In the genomic region with DNA sequence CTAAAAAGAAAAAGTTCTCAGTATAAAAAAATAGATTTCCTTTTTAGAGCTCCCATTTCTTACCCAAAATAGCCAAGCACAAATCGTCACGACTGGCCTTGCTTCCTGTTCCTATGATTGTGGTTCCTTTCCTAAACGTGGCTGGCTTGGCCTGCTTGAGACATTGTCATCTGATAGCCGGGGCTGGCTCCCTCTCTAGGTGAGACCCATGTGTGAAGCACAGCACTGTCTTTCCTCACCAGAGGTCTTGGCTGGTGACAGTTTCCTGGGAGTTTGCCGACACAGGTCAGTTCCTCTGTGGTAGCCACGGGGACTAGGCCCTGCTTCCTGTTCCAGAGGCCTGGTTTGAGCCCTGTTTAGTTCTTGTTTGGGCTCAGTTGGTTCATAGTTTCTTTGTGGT, we compare ENCODE assay signal across 8 mouse cellular contexts. TPM values are rescaled to one million over a fixed set of nuclear protein-coding genes. Genes with fewer than 3 reads are reported as not detected.
DNase-seq lines count a peak whose midpoint lies in the region; ATAC-seq lines count a peak whose summit lies in the region.

No protein-coding gene starts in this region.

- H3K4me3 ChIP-seq in kidney, embryonic 14.5 days (ENCODE audit: low read length): no peak overlapping the region
- H3K4me3 ChIP-seq in forebrain, embryonic 15.5 days: no peak overlapping the region

- DNase-seq in right cerebral cortex, adult 18-20 months: peak; percentile 66
- DNase-seq in right cerebral cortex, postnatal 4 days: no peak
- DNase-seq in gastrocnemius, postnatal 36 days: peak; percentile 40 to 50
- no peak for DNase-seq in urinary bladder, postnatal 10 days (ENCODE audit: low spot score)
- DNase-seq in cerebellum, adult 9-10 months: no peak

- no peaks in the 10 kb centered on the region for H3K9me3 ChIP-seq in kidney, embryonic 14.5 days (ENCODE audit: control insufficient read depth, low read length)
- H3K9me3 ChIP-seq in forebrain, embryonic 15.5 days: no peaks in the 10 kb centered on the region

- ATAC-seq in kidney, embryonic 14.5 days (ENCODE audit: low FRiP score, low TSS enrichment): no peak
- 0 out of 2 replicates have a peak, but pooled peaks have one; percentile 16 for ATAC-seq in megakaryocyte-erythroid progenitor cell, adult 5-6 weeks (replicated peaks; ENCODE audit: low FRiP score, low TSS enrichment, poor library complexity, severe bottlenecking)
- ATAC-seq in forebrain, embryonic 15.5 days (replicated peaks): no peak

- H3K9ac ChIP-seq in kidney, embryonic 14.5 days (ENCODE audit: low read depth, low read length): no peak overlapping the region
- no peak overlapping the region for H3K9ac ChIP-seq in forebrain, embryonic 15.5 days (replicated peaks)

- H3K4me2 ChIP-seq in kidney, embryonic 14.5 days (replicated peaks; ENCODE audit: low read depth, low read length): no peak overlapping the region
- no peak overlapping the region for H3K4me2 ChIP-seq in forebrain, embryonic 15.5 days (replicated peaks)

- intact Hi-C loops in gastrocnemius, postnatal 36 days (cut with DNase I): no loop called here

- WGBS in kidney, embryonic 14.5 days: 31% methylated on average over 6 of the region's 6 CpGs
- WGBS in forebrain, embryonic 15.5 days: 72% methylated on average over 6 of the region's 6 CpGs

- peak overlapping the region; percentile 30; the same call in 1 of the 2 replicates for H3K27ac ChIP-seq in kidney, embryonic 14.5 days (ENCODE audit: low read depth, low read length)
- no peak overlapping the region for H3K27ac ChIP-seq in forebrain, embryonic 15.5 days (replicated peaks)

- no peaks in the 10 kb centered on the region for H3K27me3 ChIP-seq in kidney, embryonic 14.5 days (ENCODE audit: control insufficient read depth, insufficient read depth, low read length)
- H3K27me3 ChIP-seq in forebrain, embryonic 15.5 days: no peaks in the 10 kb centered on the region

- peaks cover 35% of the 10 kb centered on the region; the same call in 1 of the 2 replicates for H3K4me1 ChIP-seq in kidney, embryonic 14.5 days (ENCODE audit: control insufficient read depth, insufficient read depth, low read length)
- H3K4me1 ChIP-seq in forebrain, embryonic 15.5 days: no peaks in the 10 kb centered on the region; the same call in 1 of the 2 replicates

- H3K36me3 ChIP-seq in kidney, embryonic 14.5 days (ENCODE audit: control insufficient read depth, insufficient read depth, low read length): no peaks in the 10 kb centered on the region
- no peaks in the 10 kb centered on the region for H3K36me3 ChIP-seq in forebrain, embryonic 15.5 days

RNA-seq across cellular contexts. Expression of a gene that starts 6.8 kb away (rescaled TPM):
- total RNA-seq in gastrocnemius, postnatal 36 days (2021): 1 to 10 TPM; 6.3 to 6.7 TPM
- polyA plus RNA-seq in kidney, embryonic 14.5 days (2014; fragmentation: Nextera tagmentation; extraction: Ambion mirVana): 2.2 and 4.0 TPM in 2 replicates
- total RNA-seq in megakaryocyte-erythroid progenitor cell, adult 5-6 weeks (2014; fragmentation: Nextera tagmentation): 2.8 and 12.8 TPM in 2 replicates
- 4.2 and 5.9 TPM in 2 replicates for total RNA-seq in megakaryocyte-erythroid progenitor cell, adult 5-6 weeks (2017)
- 0.75 and 0.88 TPM in 2 replicates for polyA plus RNA-seq in forebrain, embryonic 15.5 days (2015; fragmentation: Nextera tagmentation; extraction: Ambion mirVana)

RNA-seq across cellular contexts. Expression of a gene that starts 33.6 kb away (rescaled TPM):
- total RNA-seq in gastrocnemius, postnatal 36 days (2021): 10 to 100 TPM; 18.2 to 20.0 TPM
- polyA plus RNA-seq in kidney, embryonic 14.5 days (2014; fragmentation: Nextera tagmentation; extraction: Ambion mirVana): 36.1 and 45.4 TPM in 2 replicates
- total RNA-seq in megakaryocyte-erythroid progenitor cell, adult 5-6 weeks (2014; fragmentation: Nextera tagmentation): 21.9 and 28.2 TPM in 2 replicates
- 16.0 and 20.9 TPM in 2 replicates for total RNA-seq in megakaryocyte-erythroid progenitor cell, adult 5-6 weeks (2017)
- 26.4 and 27.7 TPM in 2 replicates for polyA plus RNA-seq in forebrain, embryonic 15.5 days (2015; fragmentation: Nextera tagmentation; extraction: Ambion mirVana)

Comparison
In these comparisons a context has a peak if more than half of its experiments do, and no peak if none do; other contexts are left out.
1. DNase-seq: peak in right cerebral cortex, adult 18-20 months (single experiment) and gastrocnemius, postnatal 36 days (2 of 2); none in right cerebral cortex, postnatal 4 days (single experiment), urinary bladder, postnatal 10 days (single experiment) and cerebellum, adult 9-10 months (single experiment).